Mouse (Mus musculus): ENCODE data around the gene Rpl36-ps4. TPM values are rescaled to one million over a fixed set of nuclear protein-coding genes. Genes with fewer than 3 reads are reported as not detected.

The Rpl36-ps4 gene
- not detected in 2 replicates for polyA plus RNA-seq (2012; ENCODE audit: insufficient read depth, insufficient read length, missing spikeins)

DNA sequence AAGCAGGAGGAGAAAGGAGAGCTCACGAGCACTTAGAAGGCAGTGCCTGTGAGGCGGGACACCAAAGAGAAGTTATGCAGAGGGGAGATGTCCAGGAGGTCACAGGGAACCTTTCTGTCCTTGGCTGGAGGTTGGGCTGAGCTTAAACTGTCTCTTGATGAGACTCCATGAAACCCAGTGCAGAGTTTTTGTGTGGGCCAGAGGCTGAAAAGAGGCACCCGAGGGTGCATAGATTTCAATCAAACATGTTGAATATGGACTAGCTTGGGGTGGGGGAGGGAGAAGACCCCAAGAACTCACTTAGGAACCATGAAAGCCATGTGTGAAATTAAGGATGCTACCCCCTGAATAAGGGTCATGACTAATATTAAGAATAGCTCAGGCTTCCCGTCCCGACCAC, at the start of gene Rpl36-ps4:
Gene Rpl36-ps4 (plus strand): TSS at position 301 of the 400 bp plus-strand sequence.
- TF ChIP-seq POLR2A (IDR thresholded peaks at IDR 0.05; ENCODE audit: borderline replicate concordance, low read depth, low read length) (no peak), CTCF (IDR thresholded peaks at IDR 0.05; ENCODE audit: low read depth, low read length) (no peak)
- Histone ChIP-seq H3K4me3 (ENCODE audit: insufficient read depth, low read length) (no peak within 1 kb of the TSS), H3K4me1 (ENCODE audit: control insufficient read depth, insufficient read depth, low read length) (no peaks in the 10 kb centered on the region), H3K27ac (ENCODE audit: insufficient read depth, low read depth, low read length) (no peak within 1 kb of the TSS)

DNA sequence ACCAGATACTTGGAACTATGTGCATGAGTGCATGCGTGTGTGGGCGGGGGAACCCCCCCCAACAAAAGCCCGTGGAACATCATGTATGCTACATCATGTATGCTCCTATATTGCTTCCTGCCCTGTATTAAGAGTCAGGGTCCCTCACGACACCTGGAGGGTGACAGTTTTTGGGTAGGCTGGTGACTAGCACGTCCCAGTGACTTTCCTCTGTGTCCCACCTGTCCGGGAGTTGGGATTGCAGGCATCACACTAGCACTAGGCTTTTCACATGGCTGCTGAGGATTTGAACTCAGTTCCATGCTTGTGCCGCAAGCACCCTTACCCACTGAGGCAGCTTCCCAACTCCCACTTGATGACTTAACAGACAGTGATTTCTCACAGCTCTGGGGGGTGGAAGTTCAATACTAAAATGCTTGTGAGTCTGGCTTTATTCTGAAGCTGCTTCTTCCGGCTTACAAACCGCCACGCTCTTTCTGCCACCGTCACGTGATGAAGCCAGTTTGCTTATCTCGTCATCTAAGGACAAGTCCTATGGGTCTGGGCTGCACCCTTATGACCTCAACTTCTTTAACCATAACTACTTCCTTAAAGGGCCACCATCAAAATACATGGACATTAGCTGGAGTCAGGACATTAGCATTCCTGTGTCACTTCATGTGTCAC, 49.2 kb upstream of the Rpl36-ps4 start:
- Histone ChIP-seq H3K4me3 (ENCODE audit: insufficient read depth, low read length) (no peak overlapping the region), H3K27ac (ENCODE audit: insufficient read depth, low read depth, low read length) (no peak overlapping the region), H3K4me1 (ENCODE audit: control insufficient read depth, insufficient read depth, low read length) (no peaks in the 10 kb centered on the region)
- TF ChIP-seq POLR2A (IDR thresholded peaks at IDR 0.05; ENCODE audit: borderline replicate concordance, low read depth, low read length) (no peak), CTCF (IDR thresholded peaks at IDR 0.05; ENCODE audit: low read depth, low read length) (no peak)

DNA sequence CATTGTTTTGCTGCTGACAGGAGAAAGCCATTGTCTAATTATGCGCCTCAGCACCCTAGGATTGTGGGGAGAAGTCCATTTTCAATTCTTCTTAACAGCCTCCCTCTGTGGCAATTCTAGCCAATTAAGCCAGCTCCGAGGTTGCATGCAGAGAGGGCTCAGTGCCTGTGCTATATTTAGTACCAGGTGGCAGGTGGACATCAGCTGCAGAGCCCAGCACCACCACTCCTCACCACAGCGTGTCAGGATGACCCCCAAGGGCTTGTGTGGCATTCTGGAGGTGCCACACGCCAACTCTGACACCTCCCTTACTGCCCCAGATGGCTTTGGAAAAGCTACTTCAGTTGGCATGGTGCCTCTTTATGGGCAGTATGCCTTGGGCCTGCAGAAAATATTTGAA, 48.5 kb upstream of the Rpl36-ps4 start:
- H3K4me1 ChIP-seq (ENCODE audit: control insufficient read depth, insufficient read depth, low read length): no peaks in the 10 kb centered on the region
- no peak overlapping the region for H3K27ac ChIP-seq (ENCODE audit: insufficient read depth, low read depth, low read length)
- no peak overlapping the region for H3K4me3 ChIP-seq (ENCODE audit: insufficient read depth, low read length)
- no peak for TF ChIP-seq POLR2A (IDR thresholded peaks at IDR 0.05; ENCODE audit: borderline replicate concordance, low read depth, low read length)

DNA sequence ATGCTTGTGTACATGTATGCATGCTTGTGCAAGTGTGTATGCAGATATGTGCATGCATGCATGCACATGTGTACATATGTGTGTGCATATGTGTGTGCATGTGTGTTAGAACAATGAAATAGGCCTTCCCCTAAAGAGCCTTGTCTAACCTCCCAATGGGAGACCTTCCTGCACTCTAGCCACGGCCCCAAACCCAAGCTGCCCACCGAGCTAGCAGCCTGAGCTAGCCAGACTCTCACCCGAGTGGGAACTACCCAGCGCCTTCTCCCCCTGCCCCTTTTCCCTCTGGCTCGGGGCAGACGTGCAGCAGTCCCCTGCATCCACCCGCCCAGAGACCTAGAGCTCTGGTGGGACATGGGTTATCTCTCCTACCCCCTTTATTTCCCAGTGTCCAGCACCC, 47.3 kb upstream of the Rpl36-ps4 start:
- no peak for TF ChIP-seq POLR2A (IDR thresholded peaks at IDR 0.05; ENCODE audit: borderline replicate concordance, low read depth, low read length)
- no peak for TF ChIP-seq CTCF (IDR thresholded peaks at IDR 0.05; ENCODE audit: low read depth, low read length)
- no peaks in the 10 kb centered on the region for H3K4me1 ChIP-seq (ENCODE audit: control insufficient read depth, insufficient read depth, low read length)
- H3K27ac ChIP-seq (ENCODE audit: insufficient read depth, low read depth, low read length): no peak overlapping the region
- no peak overlapping the region for H3K4me3 ChIP-seq (ENCODE audit: insufficient read depth, low read length)

DNA sequence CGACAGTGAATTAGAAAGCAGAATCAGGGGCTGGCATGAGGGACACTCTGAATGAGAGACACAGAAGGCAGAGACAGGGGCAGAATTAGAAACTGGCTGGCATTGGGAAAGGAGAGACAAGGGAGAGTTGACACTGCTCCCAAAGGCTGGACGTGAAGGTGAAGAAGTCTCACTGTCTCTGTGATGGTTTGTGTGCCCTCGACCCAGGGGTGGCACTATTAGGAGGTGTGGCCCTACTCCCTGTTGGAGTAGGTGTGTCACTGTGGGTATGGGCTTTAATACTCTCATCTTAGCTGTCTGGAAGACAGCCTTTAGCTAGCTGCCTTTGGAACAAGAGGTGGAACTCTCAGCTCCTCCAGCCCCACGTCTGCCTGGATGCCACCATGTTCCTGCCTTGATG, 46.8 kb upstream of the Rpl36-ps4 start:
- TF ChIP-seq POLR2A (IDR thresholded peaks at IDR 0.05; ENCODE audit: borderline replicate concordance, low read depth, low read length): no peak
- TF ChIP-seq CTCF (IDR thresholded peaks at IDR 0.05; ENCODE audit: low read depth, low read length): no peak
- H3K27ac ChIP-seq (ENCODE audit: insufficient read depth, low read depth, low read length): no peak overlapping the region
- H3K4me1 ChIP-seq (ENCODE audit: control insufficient read depth, insufficient read depth, low read length): no peaks in the 10 kb centered on the region
- no peak overlapping the region for H3K4me3 ChIP-seq (ENCODE audit: insufficient read depth, low read length)

DNA sequence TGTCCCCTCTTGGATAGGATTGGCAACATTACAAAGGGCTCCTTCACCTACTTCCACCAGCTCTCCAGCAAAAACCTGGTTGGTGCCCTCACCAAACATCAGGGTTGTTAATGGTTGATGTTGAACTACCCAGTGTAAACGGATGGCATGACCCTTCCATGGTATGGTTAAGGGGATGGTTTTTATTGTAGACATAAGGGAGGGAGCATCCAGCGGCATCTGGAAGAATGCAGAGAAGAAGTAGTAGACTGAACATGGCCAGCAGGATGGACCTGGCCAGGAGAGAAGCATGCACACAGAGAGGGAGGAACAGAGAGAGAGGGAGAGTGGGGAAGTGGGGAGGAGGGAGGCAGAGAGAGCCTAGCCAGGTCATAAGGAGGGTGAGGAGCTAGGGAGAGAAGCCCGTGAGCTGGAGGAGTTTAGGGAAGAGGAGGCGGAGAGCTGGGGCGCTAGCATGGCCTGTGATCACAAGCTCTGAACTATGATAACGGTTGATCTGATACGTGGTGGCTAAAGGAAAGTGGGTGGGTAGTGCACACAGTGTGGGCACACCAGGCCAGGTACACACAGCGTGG, 45.3 kb upstream of the Rpl36-ps4 start:
- Histone ChIP-seq H3K4me1 (ENCODE audit: control insufficient read depth, insufficient read depth, low read length) (no peaks in the 10 kb centered on the region), H3K4me3 (ENCODE audit: insufficient read depth, low read length) (no peak overlapping the region), H3K27ac (ENCODE audit: insufficient read depth, low read depth, low read length) (no peak overlapping the region)
- TF ChIP-seq POLR2A (IDR thresholded peaks at IDR 0.05; ENCODE audit: borderline replicate concordance, low read depth, low read length) (no peak), CTCF (IDR thresholded peaks at IDR 0.05; ENCODE audit: low read depth, low read length) (no peak)

DNA sequence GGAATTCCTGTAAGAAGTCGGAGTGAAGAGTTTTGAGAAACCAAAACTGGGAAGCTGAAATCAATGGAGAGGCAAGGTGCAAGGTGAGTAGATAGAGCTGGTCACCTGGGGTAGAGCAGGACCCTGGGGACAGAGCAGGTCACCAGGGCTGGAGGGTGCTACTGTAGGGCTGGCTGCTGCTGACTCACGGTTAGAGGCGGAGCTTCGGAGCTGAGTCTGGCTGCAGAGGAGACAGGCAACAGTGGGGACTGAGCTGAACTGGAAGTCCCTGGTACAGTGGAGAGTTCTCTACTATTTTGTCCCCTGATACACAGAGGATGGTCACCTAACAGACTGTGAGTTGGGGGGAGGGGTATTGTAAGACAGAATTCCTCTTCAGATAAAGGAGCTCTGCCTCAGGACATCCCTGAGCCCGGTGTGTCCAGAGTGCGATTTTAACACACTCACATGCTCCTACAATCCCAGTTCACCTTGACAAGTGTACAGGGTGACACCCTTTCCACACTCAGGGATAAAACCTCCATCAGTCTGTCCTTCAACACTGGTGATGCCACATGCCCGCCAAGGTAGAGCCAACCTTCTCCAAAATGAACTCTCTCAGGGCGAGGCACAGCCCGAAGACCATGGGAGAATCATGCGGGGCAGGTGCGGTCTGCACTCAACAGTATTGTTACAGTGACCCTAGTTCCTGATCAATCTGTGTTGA, 44.3 kb upstream of the Rpl36-ps4 start:
- H3K4me3 ChIP-seq (ENCODE audit: insufficient read depth, low read length): no peak overlapping the region
- TF ChIP-seq POLR2A (IDR thresholded peaks at IDR 0.05; ENCODE audit: borderline replicate concordance, low read depth, low read length) (no peak), CTCF (IDR thresholded peaks at IDR 0.05; ENCODE audit: low read depth, low read length) (no peak)
- H3K4me1 ChIP-seq (ENCODE audit: control insufficient read depth, insufficient read depth, low read length): no peaks in the 10 kb centered on the region
- no peak overlapping the region for H3K27ac ChIP-seq (ENCODE audit: insufficient read depth, low read depth, low read length)

DNA sequence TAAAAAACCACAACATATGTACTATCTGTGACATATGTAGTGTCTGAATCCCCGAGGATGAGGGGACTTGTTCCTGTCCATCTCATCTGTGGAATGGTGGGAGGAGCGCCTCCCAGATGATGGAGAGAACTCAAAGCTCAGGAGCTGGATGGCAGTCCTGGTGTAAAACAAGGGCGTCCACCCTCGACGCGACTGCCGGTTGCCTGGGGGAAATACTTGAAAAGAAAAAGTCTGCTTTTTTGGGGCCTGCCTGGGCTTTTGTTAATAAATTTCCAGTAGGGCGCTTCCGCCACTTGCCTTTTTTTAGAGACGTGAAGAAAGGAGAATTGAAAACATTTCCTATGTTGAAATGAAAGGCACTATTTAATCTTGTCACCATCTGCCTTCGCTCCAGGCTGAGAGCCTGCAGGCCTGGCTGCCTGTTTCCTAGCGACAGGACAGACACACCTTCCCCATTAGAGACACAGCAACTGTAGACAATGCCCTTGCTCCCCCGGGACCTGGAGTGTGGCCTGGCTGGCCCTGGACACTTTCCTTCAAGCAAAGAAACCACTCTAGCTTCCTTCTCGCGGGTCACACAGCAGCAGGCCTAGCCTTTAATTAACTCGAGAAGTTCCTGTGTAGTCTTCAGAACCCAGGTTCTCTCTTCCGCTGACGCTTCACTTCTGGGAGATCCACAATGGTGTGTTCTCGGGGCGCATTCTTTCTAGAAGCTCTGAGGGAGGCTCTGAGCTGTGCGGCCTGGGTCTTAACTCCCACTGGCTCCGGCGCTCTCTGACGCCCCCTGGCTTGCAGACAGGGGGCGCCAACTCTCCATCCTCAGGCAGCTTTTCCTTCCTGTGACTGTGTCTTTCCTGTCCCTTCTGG, 43.3 kb upstream of the Rpl36-ps4 start:
- Histone ChIP-seq H3K4me1 (ENCODE audit: control insufficient read depth, insufficient read depth, low read length) (no peaks in the 10 kb centered on the region), H3K27ac (ENCODE audit: insufficient read depth, low read depth, low read length) (no peak overlapping the region), H3K4me3 (ENCODE audit: insufficient read depth, low read length) (no peak overlapping the region)
- TF ChIP-seq CTCF (IDR thresholded peaks at IDR 0.05; ENCODE audit: low read depth, low read length) (no peak), POLR2A (IDR thresholded peaks at IDR 0.05; ENCODE audit: borderline replicate concordance, low read depth, low read length) (no peak)

DNA sequence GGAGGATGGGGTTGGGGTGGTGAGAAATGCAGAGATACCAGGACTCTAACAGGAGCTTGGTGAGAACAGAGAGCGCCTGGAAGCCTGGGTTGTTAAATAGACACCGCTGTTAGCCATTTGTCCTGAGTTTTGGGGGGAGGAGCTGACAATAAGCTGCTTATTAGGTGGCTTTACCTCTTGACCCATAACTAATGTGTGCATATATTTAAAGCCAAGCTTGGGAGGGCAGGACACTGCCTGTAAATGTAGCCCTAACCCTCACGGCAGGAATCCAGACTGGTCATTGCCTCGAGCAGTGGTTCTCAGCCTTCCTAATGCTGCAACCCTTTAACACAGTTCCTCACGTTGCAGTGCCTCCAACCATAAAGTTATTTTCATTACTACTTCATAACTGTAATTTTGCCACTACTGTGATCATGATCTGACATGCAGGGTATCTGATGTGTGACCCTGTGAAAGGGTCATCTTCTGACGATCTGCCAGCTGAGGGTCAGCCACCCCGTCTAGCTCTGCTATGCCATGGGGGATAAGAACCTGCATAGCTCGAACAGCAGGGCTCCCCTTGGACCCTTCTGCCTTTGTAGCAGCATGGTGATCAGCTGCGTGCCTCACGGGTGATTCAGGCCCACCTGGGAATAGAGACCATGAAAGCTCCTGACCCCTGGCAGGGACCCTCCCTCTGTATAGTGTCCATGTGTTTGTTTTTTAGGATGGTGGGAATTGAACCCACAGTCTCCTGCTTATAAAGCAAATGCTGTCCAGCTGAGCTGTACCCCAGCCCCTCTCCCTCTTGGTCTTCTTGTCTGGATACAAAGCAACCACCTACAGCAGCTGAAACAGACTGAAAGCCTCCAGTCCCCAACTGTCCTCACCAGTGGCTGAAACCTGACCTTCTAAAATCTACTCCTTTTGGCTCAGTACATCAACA, 42.0 kb upstream of the Rpl36-ps4 start:
- Histone ChIP-seq H3K27ac (ENCODE audit: insufficient read depth, low read depth, low read length) (no peak overlapping the region), H3K4me1 (ENCODE audit: control insufficient read depth, insufficient read depth, low read length) (no peaks in the 10 kb centered on the region), H3K4me3 (ENCODE audit: insufficient read depth, low read length) (no peak overlapping the region)
- TF ChIP-seq CTCF (IDR thresholded peaks at IDR 0.05; ENCODE audit: low read depth, low read length): no peak
- TF ChIP-seq POLR2A (IDR thresholded peaks at IDR 0.05; ENCODE audit: borderline replicate concordance, low read depth, low read length): no peak
